Mouse (Mus musculus) liver, embryonic 15.5 days (tissue): ENCODE measurements around the gene Art3. TPM values are rescaled to one million over a fixed set of nuclear protein-coding genes. Genes with fewer than 3 reads are reported as not detected.

Experiments
- ATAC-seq: fragments of 200-750 bp; cut with Nextera tagmentation; 2 replicates; pipeline ENCODE4 v1.8.0; 2017; ENCODE audit warnings: moderate number of reproducible peaks, mild to moderate bottlenecking, moderate library complexity; ENCODE audit not compliant: insufficient read depth
- H3K27ac ChIP-seq: fragments of 300-500 bp; sonication (generic); replicated peaks from 2 replicates; pipeline ENCODE4 v1.5.1; 2015; ENCODE audit warnings: mild to moderate bottlenecking, inconsistent platforms
- H3K27me3 ChIP-seq: fragments of 300-500 bp; sonication (generic); 2 replicates; pipeline ENCODE4 v1.6.1; 2015; ENCODE audit warnings: mild to moderate bottlenecking, inconsistent platforms
- H3K36me3 ChIP-seq: fragments of 300-500 bp; sonication (generic); replicated peaks from 2 replicates; pipeline ENCODE4 v1.6.1; 2015; ENCODE audit warnings: moderate library complexity, mild to moderate bottlenecking, inconsistent platforms
- H3K4me1 ChIP-seq: fragments of 300-500 bp; sonication (generic); replicated peaks from 2 replicates; pipeline ENCODE4 v1.6.1; 2015; ENCODE audit warnings: inconsistent platforms
- H3K4me2 ChIP-seq: fragments of 300-500 bp; sonication (generic); 2 replicates; pipeline ENCODE4 v1.6.1; 2015; ENCODE audit warnings: moderate library complexity, mild to moderate bottlenecking, inconsistent platforms
- H3K4me3 ChIP-seq: fragments of 300-500 bp; sonication (generic); replicated peaks from 2 replicates; pipeline ENCODE4 v1.5.1; 2015; ENCODE audit warnings: mild to moderate bottlenecking, inconsistent platforms
- H3K9ac ChIP-seq: fragments of 300-500 bp; sonication (generic); 2 replicates; pipeline ENCODE4 v1.6.1; 2015; ENCODE audit warnings: moderate library complexity, mild to moderate bottlenecking, inconsistent platforms
- H3K9me3 ChIP-seq: fragments of 300-500 bp; sonication (generic); replicated peaks from 2 replicates; pipeline ENCODE4 v1.6.1; 2016; ENCODE audit warnings: inconsistent platforms
- WGBS: fragments of 180-500 bp; shearing (Covaris S2); methylation state at CpG from one replicate; pipeline ENCODE4 v1.1.7; 2015; ENCODE audit warnings: mixed read lengths; ENCODE audit not compliant: insufficient replicate concordance; 5-methylcytosine and 5-hydroxymethylcytosine counted together
- polyA plus RNA-seq: library from polyadenylated mRNA; unstranded; fragments of >200 nt; fragmentation: Nextera tagmentation; extraction: Ambion mirVana; gene quantifications from 2 replicates; pipeline ENCODE4 v1.2.1, GENCODE M21; 2015

Art3 gene
- polyA plus RNA-seq, 1 experiment from 2014 or later, result 1.2 TPM

GRCm38 (mm10) chr5:92366565-92366964 is 34.9 kb downstream of the Art3 start:
- Histone ChIP-seq H3K9me3 (no peaks in the 10 kb centered on the region), H3K4me2 (no peak overlapping the region; the same call in 1 of the 2 replicates), H3K36me3 (no peaks in the 10 kb centered on the region), H3K27ac (0 out of 2 replicates have a peak overlapping the region, but pooled peaks have one; percentile 38), H3K27me3 (0 out of 2 replicates have a peak, but pooled peaks cover 4% of the 10 kb centered on the region), H3K4me3 (no peak overlapping the region), H3K4me1 (peaks cover 31% of the 10 kb centered on the region), H3K9ac (no peak overlapping the region)
- peak; percentile 11; the same call in 1 of the 2 replicates for ATAC-seq
- 63% methylated on average over 6 of the region's 6 CpGs for WGBS

- no peak overlapping the region for H3K27ac ChIP-seq
- H3K4me3 ChIP-seq, result no peak overlapping the region
- no peak for ATAC-seq
- H3K36me3 ChIP-seq, result no peaks in the 10 kb centered on the region
- 0 out of 2 replicates have a peak, but pooled peaks cover under 1% of the 10 kb centered on the region for H3K27me3 ChIP-seq
- 49% methylated on average over 10 of the region's 10 CpGs for WGBS
- no peaks in the 10 kb centered on the region for H3K9me3 ChIP-seq
- H3K9ac ChIP-seq, result no peak overlapping the region
- no peak overlapping the region for H3K4me2 ChIP-seq
- peaks cover 41% of the 10 kb centered on the region for H3K4me1 ChIP-seq
Measured at GRCm38 (mm10) chr5:92368392-92368791, 36.8 kb downstream of the Art3 start.

- Histone ChIP-seq H3K9me3 (no peaks in the 10 kb centered on the region), H3K36me3 (no peaks in the 10 kb centered on the region), H3K4me2 (no peak overlapping the region), H3K27me3 (no peaks in the 10 kb centered on the region), H3K27ac (0 out of 2 replicates have a peak overlapping the region, but pooled peaks have one; percentile 24), H3K9ac (no peak overlapping the region), H3K4me3 (no peak overlapping the region), H3K4me1 (peaks cover 41% of the 10 kb centered on the region)
- WGBS, result 57% methylated on average over 13 of the region's 13 CpGs
- 0 out of 2 replicates have a peak, but pooled peaks have one; percentile 36 for ATAC-seq
Measured at GRCm38 (mm10) chr5:92369151-92369994, 37.7 kb downstream of the Art3 start.

- no peak for ATAC-seq
- Histone ChIP-seq H3K4me2 (no peak overlapping the region), H3K4me1 (peaks cover 46% of the 10 kb centered on the region), H3K4me3 (no peak overlapping the region), H3K27ac (no peak overlapping the region), H3K9me3 (no peaks in the 10 kb centered on the region), H3K9ac (no peak overlapping the region), H3K27me3 (no peaks in the 10 kb centered on the region), H3K36me3 (no peaks in the 10 kb centered on the region)
- 43% methylated on average over 6 of the region's 6 CpGs for WGBS
Measured at GRCm38 (mm10) chr5:92370392-92370791, 38.8 kb downstream of the Art3 start.

DNA sequence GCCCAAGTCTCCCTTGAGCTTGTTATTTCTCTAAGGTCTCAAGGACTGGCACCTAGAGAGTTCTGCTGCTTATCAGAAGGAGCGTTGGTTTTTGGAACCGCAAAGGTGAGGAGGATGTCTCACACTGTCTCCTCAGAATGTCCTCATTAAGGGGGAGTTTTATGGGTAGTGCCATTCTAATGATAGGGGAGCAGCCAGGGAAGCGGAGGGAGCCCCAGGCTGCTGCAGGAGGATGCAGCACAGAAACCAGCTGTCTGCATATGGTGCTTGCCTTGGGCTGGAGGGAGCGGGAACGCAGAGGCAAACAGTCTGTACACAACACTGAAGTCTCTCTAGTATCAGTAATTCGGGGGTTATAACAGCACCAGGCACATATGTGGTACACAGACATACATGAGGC is 39.3 kb downstream of the Art3 start:
- no peak overlapping the region for H3K4me2 ChIP-seq
- no peak overlapping the region for H3K27ac ChIP-seq
- H3K4me1 ChIP-seq, result peaks cover 51% of the 10 kb centered on the region
- WGBS, result 63% methylated on average over 6 of the region's 6 CpGs
- H3K27me3 ChIP-seq, result no peaks in the 10 kb centered on the region
- no peaks in the 10 kb centered on the region for H3K36me3 ChIP-seq
- no peak overlapping the region for H3K9ac ChIP-seq
- H3K4me3 ChIP-seq, result no peak overlapping the region
- no peak for ATAC-seq
- no peaks in the 10 kb centered on the region for H3K9me3 ChIP-seq

DNA sequence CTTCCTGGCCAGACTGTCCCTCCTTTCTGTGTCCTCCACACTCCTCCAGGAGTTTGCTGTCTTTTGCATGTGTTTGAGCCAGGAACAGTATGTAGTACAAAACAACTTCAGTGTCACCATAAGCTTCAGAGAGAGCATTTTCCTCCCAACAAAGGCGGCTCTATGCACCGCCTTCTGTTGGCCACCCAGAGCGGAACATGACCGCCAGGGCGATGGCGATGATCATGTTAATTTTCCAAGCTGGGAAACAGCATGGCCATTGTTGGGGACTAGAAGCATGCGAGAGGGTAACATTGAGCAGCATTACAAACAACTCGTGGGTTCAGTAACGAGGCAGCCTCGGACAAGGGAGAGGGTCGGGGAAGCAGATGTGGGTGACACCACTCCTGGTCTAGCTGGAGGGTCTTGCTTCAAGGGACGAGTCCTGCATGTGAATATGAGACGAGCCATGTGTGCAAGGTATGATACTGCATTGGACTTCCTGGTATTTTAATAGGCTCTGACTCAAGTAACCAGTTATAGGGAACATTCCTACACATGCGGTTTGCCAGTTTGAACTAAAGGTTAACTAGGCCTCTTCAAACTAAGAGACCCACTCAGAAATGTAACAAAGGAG is 39.8 kb downstream of the Art3 start:
- no peaks in the 10 kb centered on the region for H3K27me3 ChIP-seq
- WGBS, result 70% methylated on average over 14 of the region's 14 CpGs
- H3K4me3 ChIP-seq, result no peak overlapping the region
- no peaks in the 10 kb centered on the region for H3K9me3 ChIP-seq
- ATAC-seq, result no peak
- no peak overlapping the region for H3K4me2 ChIP-seq
- H3K36me3 ChIP-seq, result no peaks in the 10 kb centered on the region
- H3K4me1 ChIP-seq, result peaks cover 48% of the 10 kb centered on the region
- H3K9ac ChIP-seq, result no peak overlapping the region
- no peak overlapping the region for H3K27ac ChIP-seq

DNA sequence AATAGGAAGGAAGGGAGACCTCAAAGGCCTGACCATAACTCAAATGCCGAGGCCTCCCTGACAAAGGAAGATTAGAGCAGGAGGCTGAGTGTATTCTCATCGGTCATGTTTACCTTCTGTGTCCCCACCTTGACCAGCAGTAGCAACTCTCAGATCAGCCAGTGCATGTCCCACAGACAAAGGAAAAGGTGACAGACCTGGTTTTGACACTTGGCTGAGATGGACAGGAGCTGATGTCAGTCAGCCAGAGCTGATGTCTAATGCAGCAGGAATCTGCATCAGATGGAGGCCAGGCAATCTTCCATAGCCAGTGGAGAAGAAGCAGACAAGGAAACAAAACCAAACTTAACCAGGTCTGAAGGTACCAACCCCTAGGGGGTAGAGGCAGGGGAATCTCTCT is 41.0 kb downstream of the Art3 start:
- 15% methylated on average over 2 of the region's 2 CpGs for WGBS
- Histone ChIP-seq H3K27ac (no peak overlapping the region), H3K9me3 (no peaks in the 10 kb centered on the region), H3K4me1 (peaks cover 50% of the 10 kb centered on the region), H3K4me3 (no peak overlapping the region), H3K36me3 (no peaks in the 10 kb centered on the region), H3K4me2 (no peak overlapping the region), H3K27me3 (no peaks in the 10 kb centered on the region), H3K9ac (no peak overlapping the region)
- no peak for ATAC-seq

GRCm38 (mm10) chr5:92374721-92375142 is 43.1 kb downstream of the Art3 start:
- no peaks in the 10 kb centered on the region for H3K27me3 ChIP-seq
- peak overlapping the region; percentile 68 for H3K27ac ChIP-seq
- peaks cover 33% of the 10 kb centered on the region for H3K4me1 ChIP-seq
- H3K9me3 ChIP-seq, result no peaks in the 10 kb centered on the region
- ATAC-seq, result peak; percentile 39
- H3K36me3 ChIP-seq, result no peaks in the 10 kb centered on the region
- no peak overlapping the region for H3K9ac ChIP-seq
- H3K4me2 ChIP-seq, result peak overlapping the region; percentile 23; the same call in 1 of the 2 replicates
- 24% methylated on average over 6 of the region's 6 CpGs for WGBS
- H3K4me3 ChIP-seq, result no peak overlapping the region

GRCm38 (mm10) chr5:92375368-92375767 is 43.7 kb downstream of the Art3 start:
- 22% methylated on average over 17 of the region's 17 CpGs for WGBS
- Histone ChIP-seq H3K4me2 (peak overlapping the region; percentile 23), H3K36me3 (no peaks in the 10 kb centered on the region), H3K9ac (no peak overlapping the region), H3K27ac (peak overlapping the region; percentile 68), H3K4me1 (peaks cover 31% of the 10 kb centered on the region), H3K4me3 (peak overlapping the region; percentile 3; the same call in 1 of the 2 replicates), H3K27me3 (no peaks in the 10 kb centered on the region), H3K9me3 (no peaks in the 10 kb centered on the region)
- peak; percentile 37 for ATAC-seq

DNA sequence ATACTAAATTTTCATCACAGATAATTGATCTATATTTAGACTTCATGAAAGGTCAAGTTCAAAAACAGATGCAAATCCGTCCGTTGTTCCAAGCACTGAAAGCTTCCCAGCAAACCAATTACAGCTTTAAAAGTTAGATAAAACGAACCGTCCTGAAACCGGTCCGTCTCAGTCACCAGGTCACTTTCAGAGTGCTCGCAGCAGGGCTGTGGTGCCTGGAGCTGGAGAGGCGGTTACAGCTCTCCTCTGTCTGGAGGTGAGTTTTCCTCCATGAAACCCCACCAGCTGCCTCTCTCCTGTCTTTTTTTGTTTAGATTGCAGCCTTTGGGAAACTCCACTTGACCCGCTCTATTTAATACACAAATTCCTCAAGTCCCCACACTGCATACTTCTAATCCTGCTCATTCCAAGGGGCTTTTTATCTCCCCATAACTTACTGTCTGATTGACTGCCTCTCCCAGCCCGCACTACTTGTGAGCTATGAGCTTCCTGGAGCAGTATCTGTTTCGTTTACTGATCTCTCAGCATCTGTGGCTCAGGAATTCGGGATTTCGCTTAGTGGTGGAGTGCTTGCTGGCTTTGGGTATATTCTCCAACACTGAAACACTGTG is 45.3 kb downstream of the Art3 start:
- peaks cover 30% of the 10 kb centered on the region for H3K4me1 ChIP-seq
- no peak overlapping the region for H3K4me3 ChIP-seq
- H3K36me3 ChIP-seq, result no peaks in the 10 kb centered on the region
- H3K27ac ChIP-seq, result no peak overlapping the region
- no peaks in the 10 kb centered on the region for H3K9me3 ChIP-seq
- WGBS, result 51% methylated on average over 13 of the region's 13 CpGs
- H3K4me2 ChIP-seq, result no peak overlapping the region
- no peak overlapping the region for H3K9ac ChIP-seq
- H3K27me3 ChIP-seq, result no peaks in the 10 kb centered on the region
- no peak for ATAC-seq
